Comparison of ENCODE assay signal across 31 mouse cellular contexts in the genomic region with DNA sequence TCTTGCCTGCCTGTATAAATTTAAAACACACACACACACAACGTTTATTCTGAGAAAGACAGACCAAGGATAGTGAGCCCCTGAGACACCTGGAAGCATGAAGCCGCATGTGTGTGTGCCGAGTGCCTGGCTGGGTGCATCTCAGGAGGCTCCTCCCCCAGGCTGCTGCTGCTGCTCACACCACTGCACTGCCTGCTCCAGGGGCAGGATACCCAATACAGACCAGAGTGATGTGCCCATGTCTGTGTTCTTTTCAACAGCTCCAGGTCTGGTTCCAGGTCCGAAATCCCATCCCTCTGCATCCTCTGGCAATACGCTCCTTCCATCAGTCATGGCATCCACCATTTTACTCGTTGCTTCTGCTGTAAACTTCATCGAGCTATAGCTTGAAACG. TPM values are rescaled to one million over a fixed set of nuclear protein-coding genes. Genes with fewer than 3 reads are reported as not detected.
DNase-seq lines count a peak whose midpoint lies in the region; ATAC-seq and TF ChIP-seq lines count a peak whose summit lies in the region.
"Had no signal": no experiment of that assay in that cellular context is flagged by ENCODE, and none has a peak within 500 bp of the region (broad histone marks: within the 10 kb centered on the region; RNA-seq: fewer than 3 reads in every experiment).

No protein-coding gene starts in this region.

- intact Hi-C loops in heart, postnatal 36 days (cut with DNase I): no loop called here

- no peak overlapping the region for H3K4me2 ChIP-seq in intestine, embryonic 14.5 days (ENCODE audit: low read length)
- H3K4me2 ChIP-seq in intestine, postnatal 0 days (replicated peaks; ENCODE audit: low read depth): no peak overlapping the region
- H3K4me2 ChIP-seq: embryonic facial prominence, embryonic 13.5 days; forebrain, embryonic 13.5 days; heart, embryonic 13.5 days; hindbrain, embryonic 12.5 days; hindbrain, embryonic 15.5 days; intestine, embryonic 15.5 days had no signal

- no peaks in the 10 kb centered on the region for H3K4me1 ChIP-seq in intestine, embryonic 14.5 days (replicated peaks; ENCODE audit: control insufficient read depth, insufficient read depth, low read length)
- H3K4me1 ChIP-seq in intestine, postnatal 0 days (replicated peaks; ENCODE audit: control insufficient read depth, insufficient read depth, low read length): no peaks in the 10 kb centered on the region
- H3K4me1 ChIP-seq: embryonic facial prominence, embryonic 13.5 days; forebrain, embryonic 13.5 days; hindbrain, embryonic 15.5 days; intestine, embryonic 15.5 days had no signal

- no peak for TF ChIP-seq CTCF in intestine, postnatal 0 days (IDR thresholded peaks at IDR 0.05; ENCODE audit: low read depth)

- H3K36me3 ChIP-seq in intestine, embryonic 14.5 days (ENCODE audit: control insufficient read depth, insufficient read depth, low read length): peaks cover 45% of the 10 kb centered on the region
- H3K36me3 ChIP-seq in intestine, postnatal 0 days (ENCODE audit: control insufficient read depth, insufficient read depth): peaks cover 41% of the 10 kb centered on the region

- H3K27me3 ChIP-seq in intestine, embryonic 14.5 days (replicated peaks; ENCODE audit: control insufficient read depth, insufficient read depth, low read length): no peaks in the 10 kb centered on the region
- no peaks in the 10 kb centered on the region for H3K27me3 ChIP-seq in intestine, postnatal 0 days (replicated peaks; ENCODE audit: control insufficient read depth, insufficient read depth, low read length)
- H3K27me3 ChIP-seq: CH12.LX; embryonic facial prominence, embryonic 13.5 days; forebrain, embryonic 13.5 days; heart, embryonic 13.5 days; hindbrain, embryonic 12.5 days; hindbrain, embryonic 15.5 days; intestine, embryonic 15.5 days; Patski had no signal

- no peak overlapping the region for H3K27ac ChIP-seq in intestine, embryonic 14.5 days (ENCODE audit: low read depth)
- H3K27ac ChIP-seq in intestine, postnatal 0 days (ENCODE audit: low read depth, low read length): no peak overlapping the region
- H3K27ac ChIP-seq: embryonic facial prominence, embryonic 10.5 days; embryonic facial prominence, embryonic 13.5 days; forebrain, embryonic 13.5 days; gastrocnemius, adult 2 months; heart, embryonic 13.5 days; hindbrain, embryonic 12.5 days; hindbrain, embryonic 15.5 days; intestine, embryonic 15.5 days had no signal

- peak; percentile 82 for DNase-seq in heart, adult 11 months
- no peak for DNase-seq in heart, postnatal 36 days
- no peak for DNase-seq in intestine, embryonic 14.5 days (ENCODE audit: low spot score)
- DNase-seq in testis, postnatal 10 days (ENCODE audit: low spot score): peak; percentile 30
- DNase-seq in testis, postnatal 14 days (ENCODE audit: low spot score): no peak
- DNase-seq in left cerebral cortex, adult 18-20 months (ENCODE audit: low spot score in 2 of 2): no peak
- DNase-seq: adrenal gland, adult 8-10 months; adrenal gland, postnatal 25 days; B cell, adult 2 months; cerebellum, adult 11-12 months; cerebellum, adult 8-10 months; cerebellum, postnatal 10 days; cerebellum, postnatal 36 days; embryo, embryonic 11 days; forebrain, postnatal 0 days; gastrocnemius, adult 2 months; gastrocnemius, postnatal 14 days; heart, postnatal 14 days had no signal

- H3K4me3 ChIP-seq in intestine, embryonic 14.5 days (ENCODE audit: low read depth, low read length): no peak overlapping the region
- no peak overlapping the region for H3K4me3 ChIP-seq in intestine, postnatal 0 days (ENCODE audit: low read depth, low read length)
- H3K4me3 ChIP-seq: embryonic facial prominence, embryonic 10.5 days; embryonic facial prominence, embryonic 13.5 days; erythroblast, embryonic 14.5 days; forebrain, embryonic 13.5 days; gastrocnemius, adult 2 months; heart, embryonic 13.5 days; hindbrain, embryonic 12.5 days; hindbrain, embryonic 15.5 days; intestine, embryonic 15.5 days had no signal

- WGBS in intestine, embryonic 14.5 days: 79% methylated on average over 8 of the region's 8 CpGs
- WGBS in intestine, postnatal 0 days: 80% methylated on average over 8 of the region's 8 CpGs

- H3K9ac ChIP-seq in intestine, embryonic 14.5 days (ENCODE audit: low read length): no peak overlapping the region
- no peak overlapping the region for H3K9ac ChIP-seq in intestine, postnatal 0 days (ENCODE audit: low read depth, low read length)
- H3K9ac ChIP-seq: embryonic facial prominence, embryonic 13.5 days; forebrain, embryonic 13.5 days; forebrain, postnatal 0 days; heart, embryonic 13.5 days; hindbrain, embryonic 12.5 days; hindbrain, embryonic 15.5 days; intestine, embryonic 15.5 days had no signal

- no peaks in the 10 kb centered on the region for H3K9me3 ChIP-seq in intestine, embryonic 14.5 days (ENCODE audit: control insufficient read depth, low read length)
- no peaks in the 10 kb centered on the region for H3K9me3 ChIP-seq in intestine, postnatal 0 days (ENCODE audit: control insufficient read depth)
- H3K9me3 ChIP-seq: embryonic facial prominence, embryonic 10.5 days; embryonic facial prominence, embryonic 13.5 days; forebrain, embryonic 13.5 days; G1E; heart, embryonic 13.5 days; hindbrain, embryonic 12.5 days; hindbrain, embryonic 15.5 days; intestine, embryonic 15.5 days had no signal

- 0 out of 2 replicates have a peak, but pooled peaks have one; percentile 40 for ATAC-seq in intestine, embryonic 14.5 days (replicated peaks; ENCODE audit: low FRiP score, low TSS enrichment, low read depth)
- no peak for ATAC-seq in intestine, postnatal 0 days
- ATAC-seq: activated CD4-positive, CD25-positive, alpha-beta regulatory T cell, adult 4 months; forebrain, embryonic 13.5 days; forebrain, postnatal 0 days; intestine, embryonic 15.5 days; Patski had no signal

RNA-seq across cellular contexts. Expression of a gene that starts 21.0 kb away (rescaled TPM):
- total RNA-seq in heart, postnatal 36 days (2021): 10 to 100 TPM; 15.9 to 17.1 TPM
- 57.2 and 62.6 TPM in 2 replicates for polyA plus RNA-seq in intestine, embryonic 14.5 days (2014; fragmentation: Nextera tagmentation; extraction: Ambion mirVana)
- polyA plus RNA-seq in intestine, postnatal 0 days (2015; fragmentation: Nextera tagmentation; extraction: Ambion mirVana): 16.4 and 18.4 TPM in 2 replicates
- total RNA-seq in left cerebral cortex, adult 18-20 months (2021): 10 to 100 TPM; 26.7 to 27.1 TPM

Comparison
In these comparisons a context has a peak if more than half of its experiments do, and no peak if none do; other contexts are left out.
1. DNase-seq: peak in heart, adult 11 months (single experiment) and testis, postnatal 10 days (single experiment); none in heart, postnatal 36 days (0 of 2), intestine, embryonic 14.5 days (single experiment), testis, postnatal 14 days (single experiment) and left cerebral cortex, adult 18-20 months (0 of 2).